Mouse (Mus musculus): ENCODE data around the gene Zbtb38. TPM values are rescaled to one million over a fixed set of nuclear protein-coding genes. Genes with fewer than 3 reads are reported as not detected.
"Not testable (repeated sequence)": the region's sequence is repeated elsewhere in the genome, so short reads cannot be mapped to it uniquely, and the experiment has no call there.

Gene Zbtb38
- total RNA-seq, 1 experiment from 2014 or later, result 31.0 TPM

GRCm38 (mm10) chr9:96699276-96700035, 53.2 kb downstream of the Zbtb38 start:
- no peak for ATAC-seq (ENCODE audit: extremely low read depth, insufficient number of reproducible peaks, low FRiP score, poor library complexity, severe bottlenecking)

GRCm38 (mm10) chr9:96696788-96697492, 55.7 kb downstream of the Zbtb38 start:
- ATAC-seq (ENCODE audit: extremely low read depth, insufficient number of reproducible peaks, low FRiP score, poor library complexity, severe bottlenecking), result no peak

- ATAC-seq (ENCODE audit: extremely low read depth, insufficient number of reproducible peaks, low FRiP score, poor library complexity, severe bottlenecking), result peak; percentile 17; the same call in 1 of the 2 replicates
Measured at GRCm38 (mm10) chr9:96696141-96696561, 56.5 kb downstream of the Zbtb38 start.

- no peak for ATAC-seq (ENCODE audit: extremely low read depth, insufficient number of reproducible peaks, low FRiP score, poor library complexity, severe bottlenecking)
Measured at GRCm38 (mm10) chr9:96690461-96690863, 62.2 kb downstream of the Zbtb38 start.

- ATAC-seq (ENCODE audit: extremely low read depth, insufficient number of reproducible peaks, low FRiP score, poor library complexity, severe bottlenecking), result no peak
Measured at GRCm38 (mm10) chr9:96689076-96689475, 63.6 kb downstream of the Zbtb38 start.

GRCm38 (mm10) chr9:96688194-96688875, 64.3 kb downstream of the Zbtb38 start:
- ATAC-seq (ENCODE audit: extremely low read depth, insufficient number of reproducible peaks, low FRiP score, poor library complexity, severe bottlenecking), result no peak

GRCm38 (mm10) chr9:96687591-96688186, 64.9 kb downstream of the Zbtb38 start:
- ATAC-seq (ENCODE audit: extremely low read depth, insufficient number of reproducible peaks, low FRiP score, poor library complexity, severe bottlenecking), result no peak

GRCm38 (mm10) chr9:96685600-96686084, 67.0 kb downstream of the Zbtb38 start:
- no peak for ATAC-seq (ENCODE audit: extremely low read depth, insufficient number of reproducible peaks, low FRiP score, poor library complexity, severe bottlenecking)

GRCm38 (mm10) chr9:96684866-96685599, 67.6 kb downstream of the Zbtb38 start:
- no peak for ATAC-seq (ENCODE audit: extremely low read depth, insufficient number of reproducible peaks, low FRiP score, poor library complexity, severe bottlenecking)

- ATAC-seq (ENCODE audit: extremely low read depth, insufficient number of reproducible peaks, low FRiP score, poor library complexity, severe bottlenecking), result no peak
Measured at GRCm38 (mm10) chr9:96684165-96684792, 68.4 kb downstream of the Zbtb38 start.

- ATAC-seq (ENCODE audit: extremely low read depth, insufficient number of reproducible peaks, low FRiP score, poor library complexity, severe bottlenecking), result no peak
Measured at GRCm38 (mm10) chr9:96678611-96679010, 74.0 kb downstream of the Zbtb38 start.

- not testable (repeated sequence) for ATAC-seq (ENCODE audit: extremely low read depth, insufficient number of reproducible peaks, low FRiP score, poor library complexity, severe bottlenecking)
Measured at GRCm38 (mm10) chr9:96677711-96678110, 74.9 kb downstream of the Zbtb38 start.

- no peak for ATAC-seq (ENCODE audit: extremely low read depth, insufficient number of reproducible peaks, low FRiP score, poor library complexity, severe bottlenecking)
Measured at GRCm38 (mm10) chr9:96676671-96677070, 76.0 kb downstream of the Zbtb38 start.

GRCm38 (mm10) chr9:96675763-96676640, 76.6 kb downstream of the Zbtb38 start:
- no peak for ATAC-seq (ENCODE audit: extremely low read depth, insufficient number of reproducible peaks, low FRiP score, poor library complexity, severe bottlenecking)

- peak; percentile 96 for ATAC-seq (ENCODE audit: extremely low read depth, insufficient number of reproducible peaks, low FRiP score, poor library complexity, severe bottlenecking)
Measured at GRCm38 (mm10) chr9:96675071-96675762, 77.4 kb downstream of the Zbtb38 start.

- no peak for ATAC-seq (ENCODE audit: extremely low read depth, insufficient number of reproducible peaks, low FRiP score, poor library complexity, severe bottlenecking)
Measured at GRCm38 (mm10) chr9:96674301-96674700, 78.3 kb downstream of the Zbtb38 start.

- no peak for ATAC-seq (ENCODE audit: extremely low read depth, insufficient number of reproducible peaks, low FRiP score, poor library complexity, severe bottlenecking)
Measured at GRCm38 (mm10) chr9:96672466-96672865, 80.2 kb downstream of the Zbtb38 start.

Measured in neutrophil, adult 5-6 weeks (primary cell).